Mouse (Mus musculus): Measurements from ENCODE around the gene Ly6g. TPM values are rescaled to one million over a fixed set of nuclear protein-coding genes. Genes with fewer than 3 reads are reported as not detected.

The Ly6g gene
- polyA plus RNA-seq (2012; rRNA removed; ENCODE audit: low replicate concordance) = 2.0 TPM in 1 of 2 replicates, not detected in the other

GRCm38 (mm10) chr15:75154940-75155339 lies at the start of gene Ly6g:
Gene Ly6g, plus strand, starts transcription at chr15:75155240.

GRCm38 (mm10) chr15:75111861-75112630 lies 43.0 kb upstream of the Ly6g start, which contains the start of gene Ly6c2:
Gene Ly6c2, minus strand, starts transcription at chr15:75111970.

Other genes with a start within 250 kb of the Ly6g start
- gene Ly6i, start 171.8 kb upstream of the Ly6g start, polyA plus RNA-seq (2012; rRNA removed; ENCODE audit: low replicate concordance) = 0.83 and 1.3 TPM in 2 replicates
- 345 and 392 TPM in 2 replicates for gene Ly6a, start 157.2 kb upstream of the Ly6g start, polyA plus RNA-seq (2012; rRNA removed; ENCODE audit: low replicate concordance)
- 352 and 1,016 TPM in 2 replicates for gene Ly6c1, start 106.4 kb upstream of the Ly6g start, polyA plus RNA-seq (2012; rRNA removed; ENCODE audit: low replicate concordance)
- gene Ly6c2, start 43.3 kb upstream of the Ly6g start, polyA plus RNA-seq (2012; rRNA removed; ENCODE audit: low replicate concordance) = 8.2 and 12.5 TPM in 2 replicates
- 0.26 TPM in 1 of 2 replicates, not detected in the other for gene BC025446, start 61.1 kb downstream of the Ly6g start, polyA plus RNA-seq (2012; rRNA removed; ENCODE audit: low replicate concordance)
- gene Ly6f, start 113.2 kb downstream of the Ly6g start, polyA plus RNA-seq (2012; rRNA removed; ENCODE audit: low replicate concordance) = 0.59 TPM in 1 of 2 replicates, not detected in the other

Measured in subcutaneous adipose tissue, adult 2 months (tissue).